Mouse (Mus musculus) fibroblast of lung, adult 2 months (primary cell): ENCODE measurements around the gene Gucd1.

Experiments used
- DNase-seq: peaks from one replicate; pipeline ENCODE4 v3.0.0-alpha.2; 2011; ENCODE audit warnings: low read depth

Gene Gucd1

GRCm38 (mm10) chr10:75322966-75323365 is 194.8 kb downstream of the Gucd1 start:
- no peak for DNase-seq

GRCm38 (mm10) chr10:75320321-75320720 is 197.5 kb downstream of the Gucd1 start:
- DNase-seq: no peak

- DNase-seq: no peak
Measured at GRCm38 (mm10) chr10:75318206-75318605, 199.6 kb downstream of the Gucd1 start.

- no peak for DNase-seq
Measured at GRCm38 (mm10) chr10:75316908-75317761, 200.6 kb downstream of the Gucd1 start.

- no peak for DNase-seq
Measured at GRCm38 (mm10) chr10:75316872-75316907, 201.1 kb downstream of the Gucd1 start, which contains the start of gene Adora2a. Gene Adora2a (plus strand): TSS chr10:75316877.

GRCm38 (mm10) chr10:75316472-75316871 is 201.3 kb downstream of the Gucd1 start:
- no peak for DNase-seq

- no peak for DNase-seq
Measured at GRCm38 (mm10) chr10:75315756-75316155, 202.0 kb downstream of the Gucd1 start.

- DNase-seq: no peak
Measured at GRCm38 (mm10) chr10:75314190-75314980, 203.4 kb downstream of the Gucd1 start.

- DNase-seq: no peak
Measured at GRCm38 (mm10) chr10:75312361-75312760, 205.4 kb downstream of the Gucd1 start.

- DNase-seq: no peak
Measured at GRCm38 (mm10) chr10:75307130-75307529, 210.6 kb downstream of the Gucd1 start.

- no peak for DNase-seq
Measured at GRCm38 (mm10) chr10:75304413-75304812, 213.4 kb downstream of the Gucd1 start.

- DNase-seq: no peak
Measured at GRCm38 (mm10) chr10:75304049-75304405, 213.7 kb downstream of the Gucd1 start.

GRCm38 (mm10) chr10:75303324-75304048 is 214.3 kb downstream of the Gucd1 start:
- no peak for DNase-seq

- no peak for DNase-seq
Measured at GRCm38 (mm10) chr10:75302536-75302935, 215.2 kb downstream of the Gucd1 start.

- DNase-seq: no peak
Measured at GRCm38 (mm10) chr10:75301937-75302336, 215.8 kb downstream of the Gucd1 start.

GRCm38 (mm10) chr10:75301195-75301806 is 216.5 kb downstream of the Gucd1 start:
- DNase-seq: no peak
